Mouse (Mus musculus): ENCODE results near the gene Eef1b2. TPM values are rescaled to one million over a fixed set of nuclear protein-coding genes. Genes with fewer than 3 reads are reported as not detected.
"Not testable (repeated sequence)": the region's sequence is repeated elsewhere in the genome, so short reads cannot be mapped to it uniquely, and the experiment has no call there.

Eef1b2 gene
- polyA plus RNA-seq, 1 experiment from 2014 or later, result 1,117 TPM

DNA sequence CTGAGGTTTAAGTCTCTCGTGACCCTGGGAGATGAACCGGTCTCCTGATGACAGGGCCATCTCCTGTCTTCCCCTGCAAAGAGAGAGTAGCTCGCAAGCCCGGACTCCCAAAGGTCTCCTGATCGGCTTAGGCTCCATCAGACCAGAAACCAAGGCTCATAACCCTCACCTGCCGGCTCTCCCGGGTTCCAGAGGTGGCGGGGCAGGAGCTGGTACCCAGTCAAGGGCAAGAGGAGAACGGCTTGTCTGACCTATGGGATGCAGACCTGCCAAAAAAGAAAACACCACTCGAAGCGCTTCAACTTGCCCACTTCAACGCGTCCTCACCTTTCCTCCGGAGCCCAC lies 394 bp upstream of the Eef1b2 start:
- in situ Hi-C loops (cut with MboI; ENCODE audit: low pct_unique_long_range_greater_than_20kb), result no loop called here
- no peaks in the 10 kb centered on the region for H3K27me3 ChIP-seq
- CTCF ChIA-PET, result no interaction called here
- ATAC-seq (peak; percentile 18), DNase-seq (ENCODE audit: low read depth, low spot score) (peak; percentile 19)
- POLR2A ChIA-PET, result no interaction called here
- TF ChIP-seq CTCF (IDR thresholded peaks at IDR 0.05), result no peak

- ChIA-PET POLR2A (no interaction called here), CTCF (no interaction called here)
- ATAC-seq, result no peak
- no peak for DNase-seq (ENCODE audit: low read depth, low spot score)
- H3K27me3 ChIP-seq, result no peaks in the 10 kb centered on the region
- in situ Hi-C loops (cut with MboI; ENCODE audit: low pct_unique_long_range_greater_than_20kb), result no loop called here
- TF ChIP-seq CTCF (IDR thresholded peaks at IDR 0.05), result no peak
These were observed 1.7 kb downstream of the Eef1b2 start for GRCm38 (mm10) chr1:63178308-63178707.

- no peak for TF ChIP-seq CTCF (IDR thresholded peaks at IDR 0.05)
- ATAC-seq (no peak), DNase-seq (ENCODE audit: low read depth, low spot score) (no peak)
- no peaks in the 10 kb centered on the region for H3K27me3 ChIP-seq
- POLR2A ChIA-PET, result no interaction called here
- CTCF ChIA-PET, result interaction anchor here (1.1 to 1.4 kb wide), 4 partner anchors 14 to 48 kb away, joined by 3 to 5 read pairs (median 5); no protein-coding TSS in a partner anchor
- in situ Hi-C loops (cut with MboI; ENCODE audit: low pct_unique_long_range_greater_than_20kb), result no loop called here
These were observed 3.5 kb downstream of the Eef1b2 start for GRCm38 (mm10) chr1:63180122-63180521.

DNA sequence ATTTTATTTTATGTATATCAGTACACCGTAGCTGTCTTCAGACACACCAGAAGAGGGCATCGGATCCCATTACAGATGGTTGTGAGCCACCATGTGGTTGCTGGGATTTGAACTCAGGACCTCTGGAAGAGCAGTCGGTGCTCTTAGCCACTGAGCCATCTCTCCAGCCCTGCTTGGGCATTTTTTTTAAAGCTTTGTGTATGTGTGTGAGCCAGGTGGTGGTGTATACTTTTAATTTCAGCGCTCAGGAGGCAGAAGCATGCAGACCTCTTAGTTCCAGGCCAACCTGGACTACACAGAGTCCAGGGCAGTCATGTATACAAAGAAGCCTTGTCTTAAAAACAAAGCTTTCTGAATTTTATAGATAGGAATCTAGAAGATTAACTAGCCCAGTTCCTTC lies 4.0 kb downstream of the Eef1b2 start:
- CTCF ChIA-PET, result interaction anchor here (1.1 to 1.5 kb wide), 5 partner anchors 14 to 47 kb away, joined by 3 to 5 read pairs (median 5); no protein-coding TSS in a partner anchor
- H3K27me3 ChIP-seq; in situ Hi-C loops (cut with MboI; ENCODE audit: low pct_unique_long_range_greater_than_20kb); ATAC-seq; POLR2A ChIA-PET; DNase-seq (ENCODE audit: low read depth, low spot score): not testable (repeated sequence)

GRCm38 (mm10) chr1:63181019-63181418 lies 4.4 kb downstream of the Eef1b2 start:
- POLR2A ChIA-PET, result no interaction called here
- CTCF ChIA-PET, result interaction anchor here (1.1 to 1.7 kb wide), 6 partner anchors 9 to 71 kb away, joined by 3 to 6 read pairs (median 5); no protein-coding TSS in a partner anchor
- in situ Hi-C loops (cut with MboI; ENCODE audit: low pct_unique_long_range_greater_than_20kb), result no loop called here

DNA sequence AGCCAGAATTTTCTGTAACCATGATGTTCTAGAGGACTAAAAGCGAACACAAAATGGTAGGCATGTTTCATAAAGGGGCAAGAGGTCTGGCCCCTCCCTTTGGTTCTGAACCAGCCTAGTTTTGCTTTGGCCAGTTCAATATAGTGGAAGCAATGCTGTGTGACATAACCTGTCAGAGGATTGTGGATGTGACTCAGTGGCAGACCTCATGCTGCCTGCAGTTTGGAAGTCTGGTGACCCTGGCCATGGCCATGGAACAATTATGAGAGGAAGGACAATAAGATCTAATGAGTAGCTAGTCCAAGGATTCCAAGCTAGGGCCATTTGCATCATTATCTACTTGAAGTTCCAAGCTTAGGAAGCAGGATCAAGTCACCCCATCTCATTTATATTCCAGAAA lies 4.9 kb downstream of the Eef1b2 start:
- DNase-seq (ENCODE audit: low read depth, low spot score) (no peak), ATAC-seq (no peak)
- in situ Hi-C loops (cut with MboI; ENCODE audit: low pct_unique_long_range_greater_than_20kb), result no loop called here
- H3K27me3 ChIP-seq, result no peaks in the 10 kb centered on the region
- ChIA-PET POLR2A (interaction anchor here (1.3 kb wide), 1 partner anchor 9 kb away, joined by 4 read pairs; no protein-coding TSS in a partner anchor), CTCF (interaction anchor here (1.0 to 1.7 kb wide), 5 partner anchors 9 to 71 kb away, joined by 3 to 6 read pairs (median 4); no protein-coding TSS in a partner anchor)
- TF ChIP-seq CTCF (IDR thresholded peaks at IDR 0.05), result no peak

More at GRCm38 (mm10) chr1:63181019-63181418, 4.4 kb downstream of the Eef1b2 start:
- H3K27me3 ChIP-seq, result no peaks in the 10 kb centered on the region
- peak; percentile 68 for DNase-seq (ENCODE audit: low read depth, low spot score)
- peak; percentile 97 for ATAC-seq
- TF ChIP-seq CTCF (IDR thresholded peaks at IDR 0.05), result peak; percentile 99

DNA sequence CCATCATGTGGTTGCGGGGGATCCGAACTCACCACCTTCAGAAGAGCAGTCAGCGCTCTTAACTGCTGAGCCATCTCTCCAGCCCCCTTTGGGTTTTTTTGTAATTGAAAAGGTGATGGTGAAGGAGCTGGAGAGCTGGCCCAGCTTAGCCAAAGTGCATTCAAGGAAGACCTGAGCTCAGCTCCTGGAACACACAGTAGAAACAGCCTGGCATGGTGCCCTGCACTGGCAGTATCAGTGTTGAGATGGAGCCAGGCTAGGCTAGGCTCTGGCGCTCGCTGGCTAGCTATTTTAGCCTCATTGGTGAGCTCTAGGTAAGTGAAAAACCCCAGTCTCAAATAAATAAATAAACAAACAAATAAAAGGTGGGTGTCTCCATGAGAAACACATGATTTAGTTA lies 5.6 kb downstream of the Eef1b2 start:
- H3K27me3 ChIP-seq, result no peaks in the 10 kb centered on the region
- no peak for TF ChIP-seq CTCF (IDR thresholded peaks at IDR 0.05)
- no peak for ATAC-seq
- in situ Hi-C loops (cut with MboI; ENCODE audit: low pct_unique_long_range_greater_than_20kb), result no loop called here
- no peak for DNase-seq (ENCODE audit: low read depth, low spot score)
- CTCF ChIA-PET, result interaction anchor here (0.8 to 1.7 kb wide), 4 partner anchors 8 to 70 kb away, joined by 3 to 6 read pairs (median 4); no protein-coding TSS in a partner anchor
- POLR2A ChIA-PET, result interaction anchor here (1.3 kb wide), 1 partner anchor 8 kb away, joined by 4 read pairs; no protein-coding TSS in a partner anchor

- in situ Hi-C loops (cut with MboI; ENCODE audit: low pct_unique_long_range_greater_than_20kb), result no loop called here
- POLR2A ChIA-PET, result interaction anchor here (1.3 kb wide), 1 partner anchor 8 kb away, joined by 4 read pairs; no protein-coding TSS in a partner anchor
- H3K27me3 ChIP-seq, result no peaks in the 10 kb centered on the region
- DNase-seq (ENCODE audit: low read depth, low spot score), result no peak
- ATAC-seq, result no peak
- CTCF ChIA-PET, result interaction anchor here (0.8 to 1.7 kb wide), 4 partner anchors 8 to 70 kb away, joined by 3 to 6 read pairs (median 4); no protein-coding TSS in a partner anchor
- peak; percentile 59 for TF ChIP-seq CTCF (IDR thresholded peaks at IDR 0.05)
These were observed 6.1 kb downstream of the Eef1b2 start for GRCm38 (mm10) chr1:63182636-63183270.

GRCm38 (mm10) chr1:63185430-63185829 lies 8.8 kb downstream of the Eef1b2 start:
- CTCF ChIA-PET; DNase-seq (ENCODE audit: low read depth, low spot score); in situ Hi-C loops (cut with MboI; ENCODE audit: low pct_unique_long_range_greater_than_20kb); ATAC-seq; POLR2A ChIA-PET; H3K27me3 ChIP-seq: not testable (repeated sequence)

DNA sequence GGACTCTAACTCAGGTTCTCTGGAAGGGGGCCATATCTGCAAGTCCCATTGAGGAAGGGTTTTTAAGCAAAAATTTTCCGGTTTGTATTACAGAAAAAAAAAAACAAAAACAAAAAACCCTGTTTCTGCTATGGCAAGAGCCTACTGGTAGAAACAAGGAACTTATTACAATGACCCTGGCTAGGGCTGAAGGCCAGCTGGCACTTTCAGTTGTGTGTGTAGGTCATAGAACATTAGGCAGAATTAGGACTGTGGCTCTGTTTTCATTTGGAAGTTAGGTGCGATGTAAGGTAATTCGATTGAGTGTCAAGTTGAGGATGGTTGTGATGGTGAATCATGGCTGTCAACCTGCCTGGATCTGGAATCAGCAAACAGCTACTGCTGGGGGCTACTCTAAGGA lies 11.9 kb downstream of the Eef1b2 start:
- in situ Hi-C loops (cut with MboI; ENCODE audit: low pct_unique_long_range_greater_than_20kb), result no loop called here
- POLR2A ChIA-PET, result no interaction called here
- CTCF ChIA-PET, result interaction anchor here (1.0 kb wide), 1 partner anchor 40 kb away, joined by 3 read pairs; no protein-coding TSS in a partner anchor
- H3K27me3 ChIP-seq, result peaks cover 4% of the 10 kb centered on the region
- TF ChIP-seq CTCF (IDR thresholded peaks at IDR 0.05), result no peak
- DNase-seq (ENCODE audit: low read depth, low spot score) (no peak), ATAC-seq (no peak)

DNA sequence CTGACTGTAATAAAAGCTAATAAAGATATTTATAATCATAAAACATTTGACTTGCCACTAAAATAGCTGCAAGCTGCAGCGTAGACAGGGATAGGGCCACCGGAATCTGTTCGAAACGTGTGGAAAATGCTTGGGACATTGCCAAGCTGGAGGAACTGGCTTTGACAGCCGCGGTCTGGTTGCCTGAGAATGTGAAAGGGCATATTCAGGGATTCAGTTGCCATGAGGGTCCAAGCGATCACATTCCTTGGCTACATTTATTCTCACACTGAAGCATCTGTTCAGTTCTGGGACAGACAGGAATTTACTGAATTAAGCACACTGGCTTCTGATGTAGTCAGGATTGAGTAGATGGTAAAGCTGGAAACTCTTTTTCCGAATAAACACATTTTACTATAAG lies 14.2 kb downstream of the Eef1b2 start:
- peaks cover 6% of the 10 kb centered on the region for H3K27me3 ChIP-seq
- TF ChIP-seq CTCF (IDR thresholded peaks at IDR 0.05), result no peak
- ATAC-seq (no peak), DNase-seq (ENCODE audit: low read depth, low spot score) (no peak)
- ChIA-PET CTCF (interaction anchor here (1.2 kb wide), 1 partner anchor 9 kb away, joined by 3 read pairs; no protein-coding TSS in a partner anchor), POLR2A (interaction anchor here (1.0 kb wide), 1 partner anchor 9 kb away, joined by 4 read pairs; no protein-coding TSS in a partner anchor)
- in situ Hi-C loops (cut with MboI; ENCODE audit: low pct_unique_long_range_greater_than_20kb), result no loop called here

Measured in Patski (cell line).